Mouse (Mus musculus): ENCODE data around the gene Nkpd1.
A peak's percentile ranks its signal among the peaks of the same experiment; 100 is the strongest.

Gene Nkpd1

GRCm38 (mm10) chr7:19547344-19547969, 29.8 kb downstream of the Nkpd1 start:
- no peak for DNase-seq

GRCm38 (mm10) chr7:19549394-19549793, 31.8 kb downstream of the Nkpd1 start:
- DNase-seq: no peak

GRCm38 (mm10) chr7:19551634-19552033, 34.0 kb downstream of the Nkpd1 start:
- DNase-seq: no peak

- DNase-seq: no peak
Measured at GRCm38 (mm10) chr7:19552443-19552842, 34.8 kb downstream of the Nkpd1 start.

GRCm38 (mm10) chr7:19554168-19554567, 36.5 kb downstream of the Nkpd1 start:
- DNase-seq: no peak

DNA sequence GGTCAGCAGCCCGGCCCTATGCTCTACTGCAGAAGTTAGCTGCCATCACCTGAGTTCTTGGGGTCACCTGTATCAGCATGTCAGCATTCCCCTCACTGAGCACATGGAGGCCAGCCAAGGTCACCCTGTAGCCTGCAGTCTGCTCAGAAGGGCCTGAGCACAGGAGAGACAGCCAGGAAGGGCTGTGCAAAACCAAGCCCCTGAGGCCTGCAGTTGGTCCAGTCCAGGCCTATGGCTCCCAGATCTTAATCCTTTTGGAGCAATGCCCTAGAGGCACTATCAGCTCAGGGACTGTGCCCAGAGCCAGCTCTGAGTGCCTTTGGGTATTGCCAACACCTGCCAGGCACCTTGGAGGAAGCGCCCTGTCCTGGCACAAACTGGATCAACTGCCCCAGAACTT, 39.4 kb downstream of the Nkpd1 start:
- DNase-seq: no peak

DNA sequence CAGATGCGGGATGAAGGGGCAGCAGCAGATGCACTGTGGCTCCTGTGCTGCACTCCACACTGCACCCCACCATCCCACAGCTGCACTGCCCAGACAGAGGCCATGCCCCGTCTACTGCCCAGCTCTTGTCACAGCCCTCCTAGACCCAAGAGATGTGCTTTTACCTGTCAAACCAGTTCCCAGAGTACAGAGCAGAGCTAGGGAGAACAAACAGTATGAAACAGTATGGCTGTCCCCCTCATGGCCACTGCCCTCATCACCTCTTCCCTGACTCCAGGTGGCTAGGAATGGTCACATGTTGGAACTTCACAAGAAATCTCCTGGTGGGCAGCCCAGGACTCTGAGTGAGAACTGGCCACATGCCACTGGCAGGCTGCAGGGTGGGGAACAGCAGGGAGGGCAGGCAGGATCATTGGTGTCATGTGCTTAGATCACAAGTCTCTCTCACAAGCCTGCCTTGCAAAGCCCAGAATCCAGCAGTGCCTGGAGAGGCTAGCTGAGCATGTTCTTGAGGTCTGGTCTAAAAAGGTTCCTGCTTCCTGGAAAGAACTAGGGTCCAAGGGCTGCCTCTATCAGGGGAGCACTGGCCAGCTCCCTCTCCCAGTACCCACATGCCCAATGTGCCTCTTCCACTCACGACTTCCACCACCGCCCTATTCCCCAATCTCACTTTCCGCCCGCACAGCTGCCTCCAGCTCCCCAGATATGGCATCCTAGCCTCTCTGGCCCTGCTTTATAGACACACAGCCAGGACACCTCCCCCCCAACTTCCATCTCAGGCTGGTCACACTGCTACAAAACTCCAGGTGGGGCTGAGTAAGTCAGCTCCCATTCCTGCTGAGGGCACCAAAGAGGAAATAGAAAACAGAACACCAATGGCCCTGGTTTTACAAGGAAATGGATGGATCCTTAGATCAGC, 40.6 kb downstream of the Nkpd1 start:
- no peak for DNase-seq

GRCm38 (mm10) chr7:19558965-19559364, 41.3 kb downstream of the Nkpd1 start:
- peak; percentile 33 to 53 for DNase-seq

DNA sequence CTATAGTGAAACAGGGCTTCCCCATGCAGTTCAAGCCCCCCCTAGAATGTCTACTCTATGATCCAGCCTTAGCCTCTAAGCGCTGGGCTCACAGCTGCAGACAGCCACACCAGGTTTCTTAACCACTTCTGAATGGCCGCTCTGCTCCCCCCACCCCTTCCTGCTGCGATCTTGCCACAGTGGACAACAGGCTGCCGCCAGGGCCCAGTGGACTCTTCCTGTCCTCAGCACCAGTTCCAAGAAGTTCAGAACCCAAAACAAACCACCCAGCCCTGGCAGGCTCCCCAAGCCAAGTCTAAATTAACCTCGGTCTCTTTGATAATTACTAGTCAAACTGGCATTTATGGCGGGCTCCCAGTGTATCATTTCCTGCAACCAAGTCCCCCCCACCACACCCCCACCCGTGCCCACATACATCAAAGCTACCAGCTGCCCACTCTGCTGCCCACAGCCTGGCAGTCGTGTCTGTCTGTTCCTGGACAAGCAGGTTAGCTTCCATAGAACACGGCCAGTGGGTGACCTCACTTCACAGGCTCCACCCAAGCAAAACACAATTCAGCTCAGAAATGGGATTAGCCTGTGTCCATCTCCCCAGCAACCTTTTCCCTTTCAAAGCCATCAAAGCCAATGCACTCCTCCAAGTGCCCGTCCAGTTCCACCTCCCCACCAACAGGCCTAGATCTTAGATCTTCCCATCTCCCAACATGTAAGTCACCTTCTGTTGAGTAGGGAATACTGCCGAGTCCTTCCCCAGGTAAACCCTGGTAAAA, 43.0 kb downstream of the Nkpd1 start:
- DNase-seq: peak; percentile 33 to 51

GRCm38 (mm10) chr7:19561431-19561764, 43.8 kb downstream of the Nkpd1 start:
- DNase-seq: no peak

DNA sequence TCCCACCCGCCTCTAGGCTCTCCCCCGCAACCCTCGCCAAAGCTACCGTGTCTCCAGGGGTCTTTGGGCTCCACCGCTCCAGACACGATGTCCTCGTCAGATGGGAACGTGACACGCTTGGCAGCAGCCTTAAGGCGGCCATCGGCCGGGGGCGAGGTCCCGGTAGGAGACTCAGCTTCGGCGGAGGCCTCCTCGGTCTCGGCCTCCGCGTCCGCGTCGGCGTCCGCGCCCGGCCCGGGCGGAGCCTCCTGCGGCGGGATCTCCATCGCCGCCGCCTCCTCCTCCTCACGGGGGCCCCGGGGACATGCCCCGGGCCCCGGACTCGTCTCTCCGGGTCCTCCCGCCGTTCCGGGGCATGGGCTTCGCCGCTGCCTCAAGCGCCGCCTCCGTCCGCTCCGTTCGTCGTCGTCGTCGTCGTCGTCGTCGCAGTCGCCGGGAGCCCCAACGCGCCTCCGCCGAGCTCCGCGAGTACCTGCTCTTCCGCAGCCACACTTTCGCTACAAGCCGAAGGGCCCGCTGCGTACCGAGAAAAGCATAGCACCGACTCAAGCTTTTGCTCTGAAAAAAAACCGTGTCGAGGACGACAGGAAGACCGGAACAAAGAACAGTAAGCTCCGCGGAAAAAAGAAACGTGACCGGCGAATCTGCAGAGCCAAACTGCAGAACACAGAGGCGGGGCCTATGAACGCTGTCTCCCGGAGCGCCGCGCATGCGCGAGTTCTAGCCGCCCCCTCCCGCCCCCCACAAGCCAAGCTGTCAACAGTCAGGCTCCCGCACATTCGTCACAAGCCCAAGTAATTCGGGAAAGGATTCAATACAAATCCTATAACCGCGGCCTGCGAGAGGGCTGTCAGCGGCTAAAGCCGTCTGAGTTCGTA, 44.4 kb downstream of the Nkpd1 start:
- peak; percentile 96 to 97 for DNase-seq

- peak; percentile 42 to 67 for DNase-seq
Measured at GRCm38 (mm10) chr7:19562643-19563410, 45.2 kb downstream of the Nkpd1 start, which contains the start of gene Ppp1r37. Gene Ppp1r37 (minus strand): TSS chr7:19563076.

DNA sequence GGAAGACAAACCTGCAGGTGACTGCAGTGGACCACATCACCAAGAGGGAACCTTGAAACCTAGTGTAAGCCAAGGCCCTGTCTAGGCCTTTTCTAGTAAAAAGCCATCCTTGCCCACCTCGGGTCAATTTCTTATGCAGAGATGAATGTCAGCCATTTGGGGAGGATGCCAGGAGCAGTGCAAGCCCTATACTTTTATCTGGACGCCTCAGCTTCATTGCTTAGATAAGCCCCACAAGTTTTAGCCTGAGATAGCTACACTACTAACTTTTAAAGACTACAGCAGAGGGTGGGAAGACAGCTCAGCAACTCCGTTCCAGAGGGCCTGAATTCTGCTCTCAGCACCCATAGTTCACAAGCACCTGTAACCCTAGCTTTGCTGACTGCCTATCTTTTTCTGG, 46.2 kb downstream of the Nkpd1 start:
- DNase-seq: no peak

GRCm38 (mm10) chr7:19564455-19564854, 46.8 kb downstream of the Nkpd1 start:
- peak; percentile 40 to 50 for DNase-seq

DNA sequence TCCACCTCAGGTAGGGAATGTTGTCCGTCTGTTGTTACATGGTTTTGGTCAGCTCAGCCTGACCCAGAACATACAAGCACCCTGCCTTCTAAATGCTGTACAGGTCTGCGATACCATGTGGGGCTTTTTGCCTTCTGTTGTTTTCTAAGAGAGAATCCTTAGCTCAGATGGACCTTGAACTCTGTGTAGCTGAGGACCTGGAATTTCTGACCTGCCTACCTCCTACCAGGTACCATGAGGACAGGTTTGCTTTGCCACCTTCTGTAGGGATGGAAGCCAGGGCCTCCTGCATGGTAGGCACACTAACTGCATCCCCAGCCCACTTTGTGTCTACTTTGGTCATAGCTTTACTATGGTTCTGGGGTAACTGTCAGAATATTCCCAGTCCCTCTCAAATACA, 48.2 kb downstream of the Nkpd1 start:
- no peak for DNase-seq

DNA sequence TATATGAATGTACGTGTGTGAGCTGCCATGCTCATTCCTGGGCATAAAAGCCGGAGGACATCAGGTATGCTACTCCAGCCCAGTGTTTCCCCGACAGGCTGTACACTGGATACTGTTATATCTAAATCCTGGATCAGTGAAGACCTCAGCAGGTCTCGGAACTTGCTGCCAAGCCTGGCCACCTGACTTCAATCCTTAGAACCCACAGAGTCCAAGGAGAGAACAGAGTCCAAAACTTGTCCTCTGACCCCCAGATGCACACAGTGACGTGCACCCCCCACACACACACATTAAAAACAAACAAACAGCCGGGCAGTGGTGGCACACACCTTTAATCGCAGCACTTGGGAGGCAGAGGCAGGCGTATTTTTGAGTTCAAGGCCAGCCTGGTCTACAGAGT, 49.8 kb downstream of the Nkpd1 start:
- DNase-seq: no peak

- DNase-seq: no peak
Measured at GRCm38 (mm10) chr7:19569647-19570046, 52.0 kb downstream of the Nkpd1 start.

- DNase-seq: peak; percentile 88 to 91
Measured at GRCm38 (mm10) chr7:19572926-19573775, 55.5 kb downstream of the Nkpd1 start.

DNA sequence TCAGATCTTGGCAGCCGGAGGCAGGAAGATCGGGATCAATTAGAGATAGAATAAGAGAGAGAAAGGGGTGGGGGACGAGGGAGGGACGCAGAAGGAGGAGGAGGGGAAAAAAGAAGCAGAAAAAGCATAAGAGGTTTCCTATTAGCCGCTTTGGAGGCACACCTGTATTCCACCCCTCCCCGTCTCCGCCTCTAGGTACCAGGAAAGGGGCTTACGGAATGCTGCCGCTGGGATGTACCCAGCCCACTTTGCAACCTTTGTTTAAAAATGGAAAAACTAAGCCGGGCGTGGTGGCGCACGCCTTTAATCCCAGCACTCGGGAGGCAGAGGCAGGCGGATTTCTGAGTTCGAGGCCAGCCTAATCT, 56.1 kb downstream of the Nkpd1 start:
- DNase-seq: no peak

Measured in kidney, postnatal 4 days (tissue).